Mouse (Mus musculus): ENCODE data around the gene Elavl3.

DNA sequence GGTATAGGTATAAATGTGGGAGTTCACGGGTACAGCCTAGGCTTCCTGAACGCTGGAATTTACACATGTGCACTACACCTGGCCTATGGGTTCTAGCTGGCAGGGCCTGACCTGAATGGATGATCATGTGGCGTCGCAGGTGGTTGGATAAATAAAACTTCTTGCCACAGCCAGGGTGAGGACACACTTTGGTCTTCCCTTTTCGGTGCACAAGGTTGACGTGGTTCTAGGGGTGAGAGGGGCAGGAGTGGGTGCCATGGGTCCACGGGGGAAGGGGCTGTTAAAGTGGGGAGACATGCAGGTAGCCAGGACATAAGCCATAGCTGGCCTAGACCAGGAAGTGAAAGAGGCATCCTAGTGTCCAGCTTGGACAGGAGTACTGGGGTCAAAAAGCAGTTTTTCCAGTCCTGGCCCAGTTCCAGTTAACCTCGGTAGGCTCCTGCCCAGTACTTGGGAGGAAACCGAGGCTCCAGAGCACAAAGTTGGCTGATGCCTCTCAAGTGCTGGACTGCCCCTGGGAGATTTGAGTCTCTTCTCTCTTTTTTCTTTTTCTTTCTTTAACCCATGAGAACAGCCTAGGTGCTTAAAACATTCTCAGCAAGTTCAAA lies 4.6 kb upstream of the Elavl3 start:
- TF ChIP-seq POLR2A (IDR thresholded peaks at IDR 0.05; ENCODE audit: extremely low read depth, insufficient read depth, low read length) (no peak), CTCF (IDR thresholded peaks at IDR 0.05; ENCODE audit: extremely low read depth, insufficient read depth, low read length) (no peak)

All from cortical plate, adult 2 months (tissue).